Mouse (Mus musculus) erythroblast, adult 5-6 weeks (primary cell): ENCODE measurements at regions not wholly inside any gene's neighbourhood (a gene's known extent, or its start where the extent isn't known, plus 50 kb on each side); places are given as distances from the start of the nearest gene placed in this dataset.

ENCODE experiments used
- ATAC-seq: replicated peaks from 2 replicates; pipeline ENCODE4 v1.8.0; 2016; ENCODE audit warnings: moderate number of reproducible peaks, mild to moderate bottlenecking, moderate TSS enrichment, inconsistent platforms; ENCODE audit not compliant: poor library complexity, low FRiP score, severe bottlenecking

- ATAC-seq: no peak
Measured at GRCm38 (mm10) chr4:89457861-89458260, 147.0 kb upstream of the Cdkn2b start.

GRCm38 (mm10) chr4:89454926-89455325 is 144.1 kb upstream of the Cdkn2b start:
- ATAC-seq: no peak

- no peak for ATAC-seq
Measured at GRCm38 (mm10) chr4:89453051-89453450, 142.2 kb upstream of the Cdkn2b start.

GRCm38 (mm10) chr4:89451741-89452140 is 140.9 kb upstream of the Cdkn2b start:
- ATAC-seq: no peak

DNA sequence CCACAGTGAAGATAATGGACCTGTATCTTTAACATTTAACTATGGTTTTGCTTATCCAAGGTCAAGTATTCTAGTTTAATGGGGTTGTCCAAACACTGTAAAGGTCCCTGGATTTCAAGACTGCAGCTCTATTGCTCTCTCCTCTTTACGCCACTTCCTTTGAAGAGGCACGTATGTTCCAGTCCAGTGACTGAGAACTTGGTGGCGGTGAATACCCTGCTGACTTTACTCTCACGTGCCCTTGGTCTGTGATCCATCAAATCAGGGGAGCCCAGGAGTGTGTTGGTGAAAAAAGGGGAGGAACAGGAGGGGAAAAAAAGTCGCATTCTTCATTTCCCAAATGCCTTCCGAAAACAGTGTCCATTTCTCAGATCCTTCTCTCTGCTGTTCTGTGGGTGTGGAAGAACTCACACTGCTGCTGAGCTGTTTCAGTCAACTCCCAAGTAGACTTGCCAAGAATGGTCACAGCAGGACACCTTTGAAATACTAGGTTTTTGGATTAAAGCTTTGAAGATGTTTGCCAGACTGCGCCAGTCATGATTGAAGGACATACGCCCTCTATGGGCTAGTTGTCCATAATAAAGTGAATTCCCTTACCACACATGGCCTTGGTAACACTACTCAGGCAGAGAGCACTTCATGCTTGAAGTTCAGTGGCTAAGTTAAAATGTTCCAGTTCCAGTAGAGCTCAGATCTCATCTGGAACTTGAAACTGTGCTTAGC is 136.1 kb upstream of the Cdkn2b start:
- ATAC-seq: no peak

GRCm38 (mm10) chr4:89446156-89446716 is 135.4 kb upstream of the Cdkn2b start:
- ATAC-seq: no peak

DNA sequence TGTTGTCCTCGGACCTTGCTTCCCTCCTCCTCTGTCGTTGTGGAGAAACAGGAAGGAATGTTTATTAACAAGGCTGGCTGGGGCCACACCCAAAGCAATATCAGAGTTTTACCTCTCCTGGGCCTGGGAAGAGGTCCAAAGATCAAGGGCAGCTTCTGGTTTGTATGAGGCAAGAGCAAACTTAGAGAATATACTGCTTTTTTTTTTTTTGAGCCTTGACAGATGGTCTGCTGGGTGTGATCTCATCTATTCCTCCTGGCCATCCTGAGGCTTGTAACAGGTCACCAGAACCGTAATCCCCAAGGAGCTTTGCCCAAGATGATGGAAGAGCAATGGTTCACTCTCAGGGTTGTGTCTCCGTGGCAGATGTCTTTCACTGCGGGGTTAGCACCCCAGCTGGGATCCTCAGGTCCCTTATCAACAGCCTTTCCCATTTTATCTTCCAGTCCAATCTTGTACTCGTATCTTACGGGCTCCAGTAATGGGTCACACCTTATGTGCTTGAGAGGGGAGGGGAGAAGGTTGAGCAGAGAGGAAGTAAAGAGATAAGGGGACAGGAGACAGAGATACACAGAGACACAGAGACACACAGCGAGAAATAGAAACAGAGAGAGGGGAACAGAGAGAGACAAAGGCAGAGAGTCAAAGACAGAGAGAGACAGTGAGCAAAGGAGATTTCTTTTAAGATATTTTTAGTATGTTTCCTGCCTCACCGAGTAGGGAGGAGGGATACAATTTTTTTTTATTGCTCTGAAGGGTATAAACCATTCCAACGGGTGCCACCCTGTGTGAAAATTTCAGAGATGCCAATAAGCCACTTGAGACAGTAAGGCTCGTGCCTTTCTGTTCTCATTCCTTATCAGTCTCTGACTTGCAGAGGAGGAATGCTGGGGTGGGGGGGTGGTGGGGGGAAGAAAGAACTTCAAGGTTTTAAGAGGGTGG is 134.6 kb upstream of the Cdkn2b start:
- no peak for ATAC-seq

DNA sequence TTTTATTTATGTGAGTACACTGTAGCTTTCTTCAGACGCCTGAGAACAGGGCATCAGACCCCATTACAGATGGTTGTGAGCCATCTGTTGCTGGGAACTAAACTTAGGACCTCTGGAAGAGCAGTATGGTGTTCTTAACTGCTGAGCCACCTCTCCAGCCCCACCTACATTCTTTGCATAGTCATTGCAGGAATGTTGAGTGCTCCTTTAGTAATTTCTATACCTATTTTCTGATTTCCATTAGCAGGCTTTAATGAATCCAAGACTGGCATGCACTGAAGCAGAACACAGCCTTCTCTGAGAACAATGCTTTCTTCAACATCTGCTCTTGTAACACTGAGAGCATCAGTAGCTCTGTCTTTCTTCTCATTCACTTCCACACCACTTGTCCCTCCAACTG is 131.7 kb upstream of the Cdkn2b start:
- no peak for ATAC-seq

GRCm38 (mm10) chr4:89440821-89441220 is 130.0 kb upstream of the Cdkn2b start:
- no peak for ATAC-seq

DNA sequence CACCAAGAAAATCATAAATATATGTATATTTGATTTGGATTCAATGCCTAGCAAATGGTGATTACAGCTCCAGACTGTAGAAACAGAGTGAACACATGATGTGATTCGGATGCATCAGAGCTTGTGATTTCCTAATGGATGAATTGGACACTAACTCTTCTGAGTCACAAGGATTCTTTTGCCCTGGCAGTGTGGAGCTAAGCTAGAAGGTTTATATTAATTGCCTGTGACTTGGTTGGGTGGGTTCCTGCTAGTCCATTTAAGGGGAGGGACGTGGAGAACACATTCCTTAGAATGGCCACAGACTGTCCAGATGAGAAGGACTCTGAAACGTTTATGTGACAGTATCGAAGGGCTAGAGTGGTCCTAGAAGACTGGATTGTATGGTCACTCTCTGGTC is 129.5 kb upstream of the Cdkn2b start:
- no peak for ATAC-seq

- ATAC-seq: no peak
Measured at GRCm38 (mm10) chr4:89438665-89439064, 127.8 kb upstream of the Cdkn2b start.

GRCm38 (mm10) chr4:89436764-89437163 is 125.9 kb upstream of the Cdkn2b start:
- no peak for ATAC-seq

DNA sequence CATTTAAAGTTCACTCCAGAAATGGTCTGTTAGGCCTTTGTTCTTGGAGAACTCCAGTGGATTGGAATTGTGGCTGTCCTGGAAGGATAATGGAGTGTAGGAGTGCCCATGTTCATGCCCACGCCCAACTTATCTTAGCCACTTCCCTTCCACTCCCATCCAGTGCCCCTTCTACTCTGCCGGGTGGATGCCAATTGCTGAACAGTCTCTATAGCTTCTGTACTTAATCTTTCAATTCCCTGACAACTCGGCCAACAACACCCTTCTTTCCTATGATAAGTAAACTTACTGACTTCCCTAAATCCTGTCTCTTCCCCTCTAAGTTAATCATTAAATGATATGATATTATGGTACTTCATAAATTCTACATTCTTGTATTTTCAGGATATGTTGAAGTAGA is 123.3 kb upstream of the Cdkn2b start:
- ATAC-seq: no peak

GRCm38 (mm10) chr4:89433528-89433927 is 122.7 kb upstream of the Cdkn2b start:
- no peak for ATAC-seq

- ATAC-seq: no peak
Measured at GRCm38 (mm10) chr4:89431520-89431919, 120.7 kb upstream of the Cdkn2b start.

GRCm38 (mm10) chr4:89428465-89428864 is 117.6 kb upstream of the Cdkn2b start:
- ATAC-seq: no peak

DNA sequence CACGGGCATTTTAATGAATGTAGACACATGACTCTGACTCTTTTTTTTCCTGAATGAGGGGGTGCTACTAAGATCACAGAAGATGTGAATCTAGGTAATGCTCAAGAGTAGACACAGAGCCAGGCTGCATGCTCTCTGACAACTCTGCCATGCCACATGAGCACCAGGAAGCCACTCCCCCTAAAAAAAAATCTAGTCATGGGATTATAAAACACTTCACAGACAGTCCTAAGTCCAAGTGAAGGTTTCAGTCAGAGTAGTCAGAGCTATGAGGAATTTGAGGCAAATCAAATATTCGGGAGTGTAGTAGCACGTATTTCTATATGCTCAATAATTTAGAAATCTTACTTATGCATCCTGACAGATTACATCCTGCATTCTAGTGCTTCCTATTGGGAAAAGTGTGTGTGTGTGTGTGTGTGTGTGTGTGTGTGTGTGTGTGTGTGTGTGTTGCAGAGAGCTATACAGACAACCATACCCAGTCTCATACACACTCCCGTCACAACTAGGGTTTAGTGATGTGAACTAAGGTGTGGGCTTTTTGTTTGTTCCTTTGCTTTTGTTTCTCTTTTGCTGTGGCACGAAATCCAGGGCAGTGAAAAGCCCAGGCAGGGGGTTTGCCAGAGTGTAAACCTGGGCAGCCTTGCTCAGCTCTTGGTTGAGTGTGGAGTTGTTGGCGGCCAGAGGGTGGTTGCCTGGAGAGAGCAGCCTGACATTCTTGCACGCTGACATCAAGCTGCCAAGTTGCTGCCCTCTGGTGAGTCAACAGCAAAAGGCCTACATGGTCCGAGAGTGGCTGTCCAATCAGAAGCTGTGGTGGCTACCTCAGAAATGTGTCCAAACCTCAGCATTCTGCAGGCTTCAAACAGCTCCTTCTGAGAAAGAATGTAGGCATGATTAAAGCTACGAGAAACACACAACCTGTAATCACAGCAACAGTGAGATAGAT is 116.8 kb upstream of the Cdkn2b start:
- ATAC-seq: no peak

DNA sequence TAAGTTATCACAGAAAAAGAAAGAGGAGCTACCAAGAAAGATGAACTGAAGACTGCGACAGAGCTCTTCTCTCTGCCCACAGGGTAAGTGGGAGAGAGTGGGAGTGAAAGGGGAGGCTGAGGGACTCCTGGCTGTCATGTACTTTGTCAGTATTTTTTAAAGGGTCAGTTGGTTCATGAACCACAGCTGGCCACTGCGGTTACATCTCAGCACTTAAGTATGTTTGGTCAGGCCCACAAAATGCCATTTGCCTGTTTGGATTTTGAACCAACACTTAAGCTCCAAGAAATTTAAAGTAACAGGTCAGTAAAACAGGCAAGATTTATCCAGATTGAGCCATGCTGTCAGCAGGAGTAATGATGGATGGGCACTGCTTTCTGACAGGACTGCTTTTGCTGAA is 115.1 kb upstream of the Cdkn2b start:
- no peak for ATAC-seq

- no peak for ATAC-seq
Measured at GRCm38 (mm10) chr4:89421694-89422354, 111.0 kb upstream of the Cdkn2b start.
